Mouse (Mus musculus): Measurements from ENCODE around the gene R3hdm1. TPM values are rescaled to one million over a fixed set of nuclear protein-coding genes. Genes with fewer than 3 reads are reported as not detected.

R3hdm1 gene
- 100 to 1,000 TPM; 409 to 438 TPM for total RNA-seq (2021)
- long read RNA-seq, experiment 1, full-length matches to known transcripts: 10 of 107 reads
- long read RNA-seq, experiment 1, partial matches to known transcripts: 54 of 107 reads
- long read RNA-seq, experiment 1, other reads (novel, unspliced or antisense): 43 of 107 reads
- long read RNA-seq, experiment 2, full-length matches to known transcripts: 9 of 46 reads
- long read RNA-seq, experiment 2, partial matches to known transcripts: 23 of 46 reads
- long read RNA-seq, experiment 2, other reads (novel, unspliced or antisense): 14 of 46 reads

- peak; percentile 92 to 96 for DNase-seq (ENCODE audit: low spot score in 2 of 2)
Measured at GRCm38 (mm10) chr1:128102641-128103461, at the start of gene R3hdm1, which contains the start of gene Zranb3. Gene R3hdm1 (plus strand): TSS chr1:128103301. Gene Zranb3 (minus strand): TSS chr1:128103047.

- no peak for DNase-seq (ENCODE audit: low spot score in 2 of 2)
Measured at GRCm38 (mm10) chr1:128057269-128057668, 45.8 kb upstream of the R3hdm1 start.

- DNase-seq (ENCODE audit: low spot score in 2 of 2): no peak
Measured at GRCm38 (mm10) chr1:128058625-128059024, 44.5 kb upstream of the R3hdm1 start.

GRCm38 (mm10) chr1:128060655-128061344 lies 42.3 kb upstream of the R3hdm1 start:
- DNase-seq (ENCODE audit: low spot score in 2 of 2): no peak

- no peak for DNase-seq (ENCODE audit: low spot score in 2 of 2)
Measured at GRCm38 (mm10) chr1:128061401-128061800, 41.7 kb upstream of the R3hdm1 start.

- DNase-seq (ENCODE audit: low spot score in 2 of 2): no peak
Measured at GRCm38 (mm10) chr1:128062167-128062566, 40.9 kb upstream of the R3hdm1 start.

- DNase-seq (ENCODE audit: low spot score in 2 of 2): no peak
Measured at GRCm38 (mm10) chr1:128064716-128065115, 38.4 kb upstream of the R3hdm1 start.

GRCm38 (mm10) chr1:128068945-128069397 lies 34.1 kb upstream of the R3hdm1 start:
- DNase-seq (ENCODE audit: low spot score in 2 of 2): no peak

GRCm38 (mm10) chr1:128070003-128070402 lies 33.1 kb upstream of the R3hdm1 start:
- no peak for DNase-seq (ENCODE audit: low spot score in 2 of 2)

- peak; percentile 30 to 51 for DNase-seq (ENCODE audit: low spot score in 2 of 2)
Measured at GRCm38 (mm10) chr1:128073051-128073450, 30.1 kb upstream of the R3hdm1 start.

- DNase-seq (ENCODE audit: low spot score in 2 of 2): no peak
Measured at GRCm38 (mm10) chr1:128076791-128077479, 26.2 kb upstream of the R3hdm1 start.

GRCm38 (mm10) chr1:128077788-128078187 lies 25.3 kb upstream of the R3hdm1 start:
- no peak for DNase-seq (ENCODE audit: low spot score in 2 of 2)

GRCm38 (mm10) chr1:128078646-128079045 lies 24.5 kb upstream of the R3hdm1 start:
- no peak for DNase-seq (ENCODE audit: low spot score in 2 of 2)

- DNase-seq (ENCODE audit: low spot score in 2 of 2): no peak
Measured at GRCm38 (mm10) chr1:128080936-128081696, 22.0 kb upstream of the R3hdm1 start.

- DNase-seq (ENCODE audit: low spot score in 2 of 2): peak in 1 of 2 experiments; percentile 25
Measured at GRCm38 (mm10) chr1:128081873-128082272, 21.2 kb upstream of the R3hdm1 start.

GRCm38 (mm10) chr1:128082800-128083199 lies 20.3 kb upstream of the R3hdm1 start:
- no peak for DNase-seq (ENCODE audit: low spot score in 2 of 2)

- DNase-seq (ENCODE audit: low spot score in 2 of 2): no peak
Measured at GRCm38 (mm10) chr1:128094686-128095085, 8.4 kb upstream of the R3hdm1 start.

- no peak for DNase-seq (ENCODE audit: low spot score in 2 of 2)
Measured at GRCm38 (mm10) chr1:128098309-128098708, 4.8 kb upstream of the R3hdm1 start.

- peak in 1 of 2 experiments; percentile 42 for DNase-seq (ENCODE audit: low spot score in 2 of 2)
Measured at GRCm38 (mm10) chr1:128102251-128102640, 855 bp upstream of the R3hdm1 start.

- DNase-seq (ENCODE audit: low spot score in 2 of 2): no peak
Measured at GRCm38 (mm10) chr1:128103520-128104088, 503 bp downstream of the R3hdm1 start.
